Mouse (Mus musculus): Measurements from ENCODE around the gene Tmem101.

GRCm38 (mm10) chr11:102134516-102134915, 21.7 kb downstream of the Tmem101 start:
- no peak for TF ChIP-seq CTCF (IDR thresholded peaks at IDR 0.05; ENCODE audit: control insufficient read depth, insufficient read depth, insufficient replicate concordance, low read depth, low read length)
- no peak for TF ChIP-seq POLR2A (IDR thresholded peaks at IDR 0.05; ENCODE audit: control insufficient read depth, low read depth, low read length)

Measured in testis, adult 2 months (tissue).